Mouse (Mus musculus) cerebellum, adult 2 months (tissue): ENCODE measurements at regions not wholly inside any gene's neighbourhood (a gene's known extent, or its start where the extent isn't known, plus 50 kb on each side); places are given as distances from the start of the nearest gene placed in this dataset.

Experiments used
- DNase-seq, 2 experiments: peaks; one replicate each; pipeline ENCODE4 v3.0.0; 2021
- H3K27ac ChIP-seq: fragments of 200-500 bp; 2 replicates; pipeline ENCODE4 v1.5.1; 2012; ENCODE audit warnings: low read length, control low read depth, inconsistent platforms; ENCODE audit not compliant: insufficient read depth
- H3K27me3 ChIP-seq: fragments of 200-500 bp; 2 replicates; pipeline ENCODE4 v1.6.1; 2012; ENCODE audit warnings: inconsistent platforms, mild to moderate bottlenecking, low read length, moderate library complexity; ENCODE audit not compliant: control insufficient read depth, insufficient read depth
- H3K4me1 ChIP-seq: fragments of 200-500 bp; 2 replicates; pipeline ENCODE4 v1.6.1; 2011; ENCODE audit warnings: low read length; ENCODE audit not compliant: control insufficient read depth, insufficient read depth
- H3K4me3 ChIP-seq: fragments of 200-500 bp; replicated peaks from 2 replicates; pipeline ENCODE3; 2011; ENCODE audit warnings: mild to moderate bottlenecking, low read depth, low read length, control low read depth; ENCODE audit not compliant: insufficient read depth
- CTCF ChIP-seq: fragments of 200-500 bp; IDR thresholded peaks from 2 replicates; pipeline ENCODE4 v1.5.1; 2011; ENCODE audit warnings: low read depth, mild to moderate bottlenecking, control low read depth, low read length, moderate library complexity, borderline replicate concordance; ENCODE audit not compliant: insufficient read depth
- POLR2A ChIP-seq: fragments of 200-500 bp; IDR thresholded peaks from 2 replicates; pipeline ENCODE4 v1.6.1; 2011; ENCODE audit warnings: low read length, control low read depth, borderline replicate concordance; ENCODE audit not compliant: insufficient read depth
- WGBS: fragments of 180-500 bp; shearing (Covaris S2); methylation state at CpG from one replicate; pipeline ENCODE4 v1.1.7; 2018; 5-methylcytosine and 5-hydroxymethylcytosine counted together

- no peaks in the 10 kb centered on the region for H3K4me1 ChIP-seq
- no peak overlapping the region for H3K4me3 ChIP-seq
- WGBS: 90% methylated on average over 3 of the region's 3 CpGs
- no peak overlapping the region for H3K27ac ChIP-seq
- TF ChIP-seq CTCF (no peak), POLR2A (no peak)
- DNase-seq: no peak
- no peaks in the 10 kb centered on the region for H3K27me3 ChIP-seq
These were observed 123.6 kb downstream of the Klhl25 start for GRCm38 (mm10) chr7:75971706-75972105.

- WGBS: 96% methylated on average over 5 of the region's 5 CpGs
- H3K27me3 ChIP-seq: no peaks in the 10 kb centered on the region
- TF ChIP-seq POLR2A: no peak
- no peak for TF ChIP-seq CTCF
- H3K4me3 ChIP-seq: no peak overlapping the region
- no peak for DNase-seq
- no peak overlapping the region for H3K27ac ChIP-seq
- H3K4me1 ChIP-seq: no peaks in the 10 kb centered on the region
These were observed 133.4 kb downstream of the Klhl25 start for GRCm38 (mm10) chr7:75981560-75981959.

GRCm38 (mm10) chr7:75983029-75983808 lies 135.1 kb downstream of the Klhl25 start:
- no peak overlapping the region for H3K4me3 ChIP-seq
- TF ChIP-seq CTCF (no peak), POLR2A (no peak)
- DNase-seq: peak in 1 of 2 experiments; percentile 9
- WGBS: 15% methylated on average over 23 of the region's 23 CpGs
- no peaks in the 10 kb centered on the region for H3K27me3 ChIP-seq
- no peaks in the 10 kb centered on the region for H3K4me1 ChIP-seq
- H3K27ac ChIP-seq: no peak overlapping the region

GRCm38 (mm10) chr7:75983809-75984171 lies 135.7 kb downstream of the Klhl25 start:
- H3K4me3 ChIP-seq: no peak overlapping the region
- no peak overlapping the region for H3K27ac ChIP-seq
- no peaks in the 10 kb centered on the region for H3K27me3 ChIP-seq
- no peak for DNase-seq
- 24% methylated on average over 7 of the region's 7 CpGs for WGBS
- H3K4me1 ChIP-seq: no peaks in the 10 kb centered on the region
- no peak for TF ChIP-seq CTCF
- no peak for TF ChIP-seq POLR2A

- no peak for TF ChIP-seq POLR2A
- TF ChIP-seq CTCF: no peak
- no peaks in the 10 kb centered on the region for H3K4me1 ChIP-seq
- no peak overlapping the region for H3K4me3 ChIP-seq
- peak in 1 of 2 experiments; percentile 18 for DNase-seq
- H3K27ac ChIP-seq: no peak overlapping the region
- no peaks in the 10 kb centered on the region for H3K27me3 ChIP-seq
- WGBS: 5% methylated on average over 5 of the region's 5 CpGs
These were observed 150.7 kb downstream of the Klhl25 start for GRCm38 (mm10) chr7:75998853-75999252.

GRCm38 (mm10) chr7:75999324-75999907 lies 151.3 kb downstream of the Klhl25 start:
- no peak for TF ChIP-seq POLR2A
- TF ChIP-seq CTCF: no peak
- no peak overlapping the region for H3K4me3 ChIP-seq
- H3K4me1 ChIP-seq: no peaks in the 10 kb centered on the region
- no peak overlapping the region for H3K27ac ChIP-seq
- WGBS: 37% methylated on average over 2 of the region's 2 CpGs
- no peak for DNase-seq
- H3K27me3 ChIP-seq: no peaks in the 10 kb centered on the region

GRCm38 (mm10) chr7:76001012-76001411 lies 152.9 kb downstream of the Klhl25 start:
- TF ChIP-seq CTCF (no peak), POLR2A (no peak)

GRCm38 (mm10) chr7:76008226-76008625 lies 160.1 kb downstream of the Klhl25 start:
- DNase-seq: no peak
- Histone ChIP-seq H3K27me3 (no peaks in the 10 kb centered on the region), H3K4me3 (no peak overlapping the region), H3K4me1 (no peaks in the 10 kb centered on the region), H3K27ac (no peak overlapping the region)
- 7% methylated on average over 6 of the region's 6 CpGs for WGBS
- TF ChIP-seq POLR2A (no peak), CTCF (no peak)

More at GRCm38 (mm10) chr7:76001012-76001411, 152.9 kb downstream of the Klhl25 start:
- Histone ChIP-seq H3K4me3 (no peak overlapping the region), H3K27ac (no peak overlapping the region), H3K4me1 (no peaks in the 10 kb centered on the region), H3K27me3 (no peaks in the 10 kb centered on the region)
- DNase-seq: no peak
- 94% methylated on average over 1 of the region's 1 CpGs for WGBS
